Mouse (Mus musculus) neutrophil, adult 83 days (primary cell): ENCODE data around the gene A030005K14Rik. TPM values are rescaled to one million over a fixed set of nuclear protein-coding genes. Genes with fewer than 3 reads are reported as not detected.

ENCODE experiments used
- total RNA-seq, 2 experiments: library from RNA; stranded (reverse); gene quantifications; one replicate each; pipeline ENCODE4 v1.2.4; 2023

Gene A030005K14Rik
- total RNA-seq = not detected

DNA sequence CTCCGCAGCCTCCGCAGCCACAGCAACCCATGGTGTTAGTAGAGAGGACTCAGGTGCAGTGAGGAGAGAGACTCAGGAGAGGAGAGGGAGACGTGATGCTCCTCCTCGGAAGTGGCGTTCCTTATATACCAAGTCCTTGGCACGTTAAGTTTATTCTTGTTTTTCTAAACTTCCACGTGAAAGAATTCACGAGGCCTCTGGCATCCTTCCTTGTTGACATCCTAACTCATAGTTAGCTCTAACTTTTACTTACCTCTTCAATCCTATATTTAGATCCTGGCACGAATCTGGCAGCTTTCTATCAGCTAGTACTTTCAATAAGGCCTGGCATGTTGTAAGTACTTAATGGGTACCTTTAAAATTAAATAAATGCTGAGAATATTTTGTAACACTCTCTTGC, at the start of gene A030005K14Rik:
Gene A030005K14Rik, minus strand, starts transcription at position 101 of the 400 bp plus-strand sequence.

GRCm38 (mm10) chr1:83060643-83061042, 1.5 kb upstream of the A030005K14Rik start, which contains the start of gene Krtap28-13:
Gene Krtap28-13, plus strand, starts transcription at chr1:83060930.

GRCm38 (mm10) chr1:83044882-83045427, 14.2 kb downstream of the A030005K14Rik start, which contains the start of gene Gm47969:
Gene Gm47969, plus strand, starts transcription at chr1:83044932.

GRCm38 (mm10) chr1:83042380-83042779, 16.8 kb downstream of the A030005K14Rik start, which contains the start of gene Krtap28-10:
Gene Krtap28-10, minus strand, starts transcription at chr1:83042480.

GRCm38 (mm10) chr1:83038109-83038672, 21.0 kb downstream of the A030005K14Rik start, which contains the start of gene Slc19a3:
Gene Slc19a3, minus strand, starts transcription at chr1:83038448.

Other genes starting within 250 kb of the A030005K14Rik start
- 10 to 100 TPM; 48.0 to 50.7 TPM for gene Agfg1, start 219.9 kb downstream of the A030005K14Rik start, total RNA-seq
- not detected for gene A030005L19Rik, start 146.1 kb downstream of the A030005K14Rik start, total RNA-seq
- gene A030014E15Rik, start 134.5 kb downstream of the A030005K14Rik start, total RNA-seq = not detected
- gene Gm6217, start 128.0 kb downstream of the A030005K14Rik start, total RNA-seq = not detected
- gene A030003K21Rik, start 116.0 kb downstream of the A030005K14Rik start, total RNA-seq = not detected
- gene Gm7544, start 103.4 kb downstream of the A030005K14Rik start, total RNA-seq = not detected
- gene Gm47955, start 99.1 kb downstream of the A030005K14Rik start, total RNA-seq = not detected
- gene Gm47959, start 58.8 kb downstream of the A030005K14Rik start, total RNA-seq = not detected
- not detected for gene Slc19a3, start 20.9 kb downstream of the A030005K14Rik start, total RNA-seq
- gene Krtap28-10, start 16.9 kb downstream of the A030005K14Rik start, total RNA-seq = not detected
- not detected for gene Gm47969, start 14.4 kb downstream of the A030005K14Rik start, total RNA-seq
- not detected for gene Krtap28-13, start 1.6 kb upstream of the A030005K14Rik start, total RNA-seq
- not detected for gene Ccl20, start 57.4 kb upstream of the A030005K14Rik start, total RNA-seq
- gene Daw1, start 100.4 kb upstream of the A030005K14Rik start, total RNA-seq = not detected